Comparison of ENCODE assay signal across 9 mouse cellular contexts in genomic region chr13:43261287-43261686, GRCm38 (mm10). TPM values are rescaled to one million over a fixed set of nuclear protein-coding genes. Genes with fewer than 3 reads are reported as not detected.
DNase-seq lines count a peak whose midpoint lies in the region; ATAC-seq and TF ChIP-seq lines count a peak whose summit lies in the region.
"Had no signal": no experiment of that assay in that cellular context is flagged by ENCODE, and none has a peak within 500 bp of the region (broad histone marks: within the 10 kb centered on the region; RNA-seq: fewer than 3 reads in every experiment).

No protein-coding gene starts in this region.

- TF ChIP-seq POLR2A in kidney, adult 2 months (IDR thresholded peaks at IDR 0.05; ENCODE audit: low read depth, low read length) = no peak

- H3K27ac ChIP-seq in left cerebral cortex, adult 2 months = peak overlapping the region; percentile 88
- H3K27ac ChIP-seq in kidney, adult 2 months (ENCODE audit: insufficient read depth, low read depth, low read length) = no peak overlapping the region
- H3K27ac ChIP-seq: neural tube, embryonic 15.5 days had no signal

- H3K27me3 ChIP-seq in G1E (ENCODE audit: insufficient read depth, low read length) = peaks cover 38% of the 10 kb centered on the region
- H3K27me3 ChIP-seq in kidney, adult 2 months (replicated peaks; ENCODE audit: control insufficient read depth, insufficient read depth, low read length) = no peaks in the 10 kb centered on the region
- H3K27me3 ChIP-seq: neural tube, embryonic 15.5 days had no signal

- H3K4me1 ChIP-seq in G1E (ENCODE audit: insufficient read depth, low read depth, low read length) = peaks cover 61% of the 10 kb centered on the region
- peaks cover 3% of the 10 kb centered on the region; the same call in 1 of the 2 replicates for H3K4me1 ChIP-seq in kidney, adult 2 months (ENCODE audit: control insufficient read depth, insufficient read depth, low read length)

- H3K9me3 ChIP-seq in G1E (replicated peaks) = no peaks in the 10 kb centered on the region
- H3K9me3 ChIP-seq: neural tube, embryonic 15.5 days had no signal

- no peak for TF ChIP-seq CTCF in left cerebral cortex, adult 2 months (IDR thresholded peaks at IDR 0.05)
- TF ChIP-seq CTCF in G1E (IDR thresholded peaks at IDR 0.05; ENCODE audit: low read depth, low read length) = no peak
- no peak for TF ChIP-seq CTCF in kidney, adult 2 months (conservative IDR thresholded peaks at IDR 0.05; ENCODE audit: insufficient read depth, insufficient read length, low read depth, low read length)

- ATAC-seq in G1E (ENCODE audit: extremely low read depth, insufficient number of reproducible peaks, low FRiP score, poor library complexity, severe bottlenecking) = peak; percentile 79
- peak; percentile 60 to 74 for ATAC-seq in hematopoietic stem cell, adult 5-6 weeks (replicated peaks in 1 of 2; ENCODE audit: insufficient read depth in 1 of 2, low FRiP score in 2 of 2, low TSS enrichment in 1 of 2, low read depth in 1 of 2, poor library complexity in 2 of 2, severe bottlenecking in 2 of 2)
- ATAC-seq in neutrophil, adult 5-6 weeks (ENCODE audit: extremely low read depth, insufficient number of reproducible peaks, low FRiP score, poor library complexity, severe bottlenecking) = peak; percentile 39

- H3K4me3 ChIP-seq in left cerebral cortex, adult 2 months = no peak overlapping the region
- peak overlapping the region; percentile 54; the same call in 1 of the 2 replicates for H3K4me3 ChIP-seq in G1E (ENCODE audit: low read depth, low read length)
- H3K4me3 ChIP-seq in kidney, adult 2 months (ENCODE audit: insufficient read depth, low read depth, low read length) = no peak overlapping the region
- H3K4me3 ChIP-seq: neural tube, embryonic 15.5 days had no signal

- intact Hi-C loops in left cerebral cortex, adult 2 months (cut with DNase I) = no loop called here

- no peaks in the 10 kb centered on the region for H3K36me3 ChIP-seq in G1E (replicated peaks)
- H3K36me3 ChIP-seq in kidney, adult 2 months (ENCODE audit: control insufficient read depth, insufficient read depth, low read length) = no peaks in the 10 kb centered on the region
- H3K36me3 ChIP-seq: neural tube, embryonic 15.5 days had no signal

- DNase-seq in left cerebral cortex, adult 2 months (ENCODE audit: extremely low spot score in 1 of 2, low spot score in 2 of 2) = no peak
- no peak for DNase-seq in left cerebral cortex, adult 18-20 months (ENCODE audit: low spot score in 2 of 2)
- DNase-seq in G1E (ENCODE audit: low spot score) = no peak
- DNase-seq in kidney, adult 2 months = no peak
- no peak for DNase-seq in kidney, adult 18-20 months
- no peak for DNase-seq in retina, embryonic 14.5 days (ENCODE audit: low spot score)

- WGBS in kidney, adult 2 months = 77% methylated on average over 3 of the region's 3 CpGs

RNA-seq across cellular contexts. Expression of gene Gfod1, which starts 42.7 kb away (rescaled TPM):
- total RNA-seq in left cerebral cortex, adult 2 months (2021) = 100 to 1,000 TPM; 118 to 134 TPM
- total RNA-seq in left cerebral cortex, adult 18-20 months (2021) = 100 to 1,000 TPM; 116 to 128 TPM
- total RNA-seq in G1E (2014; fragmentation: Nextera tagmentation) (0.73 and 1.1 TPM in 2 replicates), G1E (2017) (0.35 and 0.49 TPM in 2 replicates)
- polyA plus RNA-seq in G1E (2012) = 0.19 and 0.22 TPM in 2 replicates
- 8.6 and 10.1 TPM in 2 replicates for total RNA-seq in hematopoietic stem cell, adult 5-6 weeks (2017)
- 18.5 and 19.2 TPM in 2 replicates for total RNA-seq in neutrophil, adult 5-6 weeks (2017)
- polyA plus RNA-seq in kidney, adult 2 months (2012; rRNA removed) = 1.6 and 2.0 TPM in 2 replicates
